Mouse (Mus musculus) megakaryocyte-erythroid progenitor cell, adult 5-6 weeks (primary cell): ENCODE data around the gene Tex13c3. TPM values are rescaled to one million over a fixed set of nuclear protein-coding genes. Genes with fewer than 3 reads are reported as not detected.
"Not testable (repeated sequence)": the region's sequence is repeated elsewhere in the genome, so short reads cannot be mapped to it uniquely, and the experiment has no call there.

Source experiments
- ATAC-seq: replicated peaks from 2 replicates; pipeline ENCODE4 v1.8.0; 2016; ENCODE audit warnings: mild to moderate bottlenecking, inconsistent platforms; ENCODE audit not compliant: severe bottlenecking, poor library complexity, low FRiP score, low TSS enrichment
- total RNA-seq, 2 experiments: library from RNA; stranded (forward) in 1 of 2; stranded (reverse) in 1 of 2; fragments of 200-1000, 215-1000 nt in 1 of 2; fragments of >200 nt in 1 of 2; fragmentation: Nextera tagmentation in 1 of 2; gene quantifications; 2 replicates each; pipeline ENCODE4 v1.2.3; 2014 to 2017

Gene Tex13c3
- total RNA-seq (2014; fragmentation: Nextera tagmentation) (not detected in 2 replicates), total RNA-seq (2017) (not detected in 2 replicates)

DNA sequence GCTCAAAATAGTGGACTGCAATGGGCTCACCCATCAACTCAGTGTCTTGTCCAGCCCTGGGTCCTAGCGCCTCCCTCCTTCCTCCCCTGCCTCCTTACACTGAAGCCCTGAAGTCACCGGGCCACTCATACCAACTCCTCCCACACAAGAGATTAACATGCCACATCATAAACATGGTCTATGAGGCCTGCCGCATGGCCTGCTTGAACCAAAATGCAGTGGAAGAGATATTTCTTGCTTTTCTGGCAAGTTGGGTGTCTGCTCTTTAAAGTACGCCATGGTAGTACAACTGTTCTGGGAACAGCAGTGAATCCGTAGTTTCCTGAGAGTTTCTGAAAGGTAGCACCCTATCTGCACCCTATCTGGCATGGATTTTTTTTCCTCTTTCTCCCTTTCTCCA is at the start of gene Tex13c3:
Gene Tex13c3 (minus strand): TSS at position 101 of the 400 bp plus-strand sequence.
- ATAC-seq = not testable (repeated sequence)

DNA sequence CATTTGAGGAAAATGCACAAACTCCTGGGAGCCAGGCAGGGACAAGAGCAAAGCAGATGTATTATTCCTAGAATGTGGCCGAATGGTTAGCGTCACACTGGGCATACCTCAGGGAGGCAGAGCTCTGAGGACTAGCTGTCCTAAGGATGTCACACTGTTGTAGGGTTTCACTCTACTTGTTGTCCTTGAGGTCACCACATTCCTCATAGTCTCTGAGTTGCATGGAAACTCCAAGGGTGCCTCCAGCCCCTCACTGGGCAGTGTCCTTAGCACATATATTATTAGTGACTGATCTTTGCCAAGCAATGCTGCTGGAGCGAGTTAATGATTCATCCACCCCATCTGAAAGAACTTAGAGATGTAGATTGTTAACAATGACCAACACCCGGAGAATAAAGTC is 8.6 kb upstream of the Tex13c3 start:
- no peak for ATAC-seq
